Mouse (Mus musculus): Measurements from ENCODE around the gene Reg4.

DNA sequence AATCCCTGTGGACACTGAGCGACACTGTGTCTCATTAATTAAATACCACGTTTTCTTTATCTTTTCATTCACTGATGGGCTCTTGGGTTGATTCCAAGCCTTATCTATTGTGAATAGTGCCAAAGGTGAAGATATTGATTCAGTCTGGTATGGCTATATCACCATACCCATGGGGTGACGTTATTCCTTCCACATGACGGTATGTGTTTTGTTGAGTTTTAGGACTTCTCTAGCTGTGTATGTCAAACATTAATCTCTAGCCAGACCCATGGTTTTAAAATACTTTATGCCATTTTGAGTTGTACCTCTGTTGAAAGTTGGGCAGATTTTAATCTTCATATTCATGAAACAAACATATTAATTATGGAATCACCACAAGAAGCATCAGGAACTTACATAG is 12.8 kb upstream of the Reg4 start:
- TF ChIP-seq CTCF (IDR thresholded peaks at IDR 0.05; ENCODE audit: control insufficient read depth, insufficient read depth, insufficient replicate concordance, low read depth, low read length) (no peak), POLR2A (IDR thresholded peaks at IDR 0.05; ENCODE audit: control insufficient read depth, low read depth, low read length) (no peak)

Measured in testis, adult 2 months (tissue).